Mouse (Mus musculus) thymus, postnatal 4 days (tissue): Measurements from ENCODE around the gene Ankrd9.

Experiments used
- DNase-seq: peaks from one replicate; pipeline ENCODE4 v3.0.0; 2021

The Ankrd9 gene

DNA sequence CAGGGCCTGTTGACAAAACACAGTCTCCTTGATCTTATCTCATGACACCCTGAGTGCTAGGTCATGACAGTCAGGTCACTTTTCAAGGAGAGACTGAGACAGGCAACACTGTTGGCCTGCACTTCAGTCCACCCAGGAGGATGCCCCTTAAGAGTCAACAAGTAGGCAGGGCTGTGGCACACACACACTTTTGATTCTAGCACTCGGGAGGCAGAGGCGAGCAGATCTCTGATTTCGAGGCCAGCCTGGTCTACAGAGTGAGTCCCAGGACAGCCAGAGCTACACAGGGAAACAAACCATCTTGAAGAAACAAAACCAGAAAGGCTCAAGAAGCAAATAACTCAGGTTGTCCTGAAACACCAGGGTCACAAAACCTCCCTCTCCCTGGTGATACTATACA is 10.6 kb upstream of the Ankrd9 start:
- DNase-seq: no peak

DNA sequence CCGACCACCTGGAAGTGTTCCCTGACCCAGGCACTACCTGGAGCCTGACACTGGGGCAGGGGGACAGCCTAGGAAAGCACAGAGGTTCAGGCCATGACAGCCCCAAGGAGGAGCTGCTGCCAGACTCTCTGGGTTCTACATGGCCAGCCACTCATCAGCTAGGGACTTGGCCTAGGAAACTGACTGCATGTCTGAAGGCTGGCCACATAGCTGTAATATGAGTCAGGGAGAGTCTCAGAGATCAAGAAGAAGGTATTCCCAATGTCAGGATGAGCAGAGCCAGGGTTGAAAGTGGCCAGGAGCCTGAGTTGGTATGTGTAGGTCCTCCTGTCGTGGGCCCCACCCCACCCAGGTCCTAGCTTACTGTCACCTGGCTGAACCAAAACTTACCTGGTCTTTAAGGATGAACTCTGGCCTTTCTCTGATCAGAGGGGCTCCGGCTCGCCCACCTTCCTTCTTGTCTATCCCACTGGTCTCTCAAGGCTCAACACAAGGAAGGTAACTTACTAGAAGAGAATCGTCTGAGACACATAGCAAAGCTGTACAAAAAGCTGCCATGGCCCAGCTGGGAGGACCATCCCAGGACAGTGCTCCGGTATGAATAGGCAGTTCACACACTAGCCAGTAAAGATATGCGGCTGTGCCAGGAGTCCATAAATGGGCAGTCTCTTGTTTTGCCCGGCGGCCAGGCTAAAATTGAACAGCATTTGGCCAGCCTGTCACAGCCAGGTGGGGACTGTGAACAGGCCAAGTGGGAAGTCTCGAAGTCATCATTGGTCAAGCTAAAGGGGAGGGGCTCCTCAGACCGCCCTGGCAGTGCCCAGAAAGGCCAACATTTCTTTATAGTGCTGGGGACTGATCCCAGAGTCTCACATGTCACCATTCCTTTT is 7.9 kb upstream of the Ankrd9 start:
- no peak for DNase-seq

DNA sequence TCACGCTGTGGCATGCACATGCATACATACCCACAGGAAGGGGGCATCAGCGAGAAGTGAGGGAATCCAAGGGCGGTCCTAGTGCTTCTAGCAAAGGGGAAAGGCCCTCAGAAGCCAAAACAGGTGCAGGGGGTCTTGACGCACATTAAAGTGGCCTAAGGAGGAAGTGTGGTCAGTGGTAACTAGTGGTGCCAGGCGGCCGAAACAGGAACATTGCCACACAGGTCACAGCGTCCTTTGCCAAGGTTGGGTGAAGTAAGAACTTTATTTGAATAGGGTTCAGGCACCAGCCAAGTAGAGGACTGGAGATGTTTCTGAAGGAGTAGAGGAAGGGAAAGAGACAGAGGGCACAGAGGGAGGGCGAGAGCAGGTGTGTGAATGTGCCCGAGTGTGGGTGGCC is 6.3 kb upstream of the Ankrd9 start:
- no peak for DNase-seq

DNA sequence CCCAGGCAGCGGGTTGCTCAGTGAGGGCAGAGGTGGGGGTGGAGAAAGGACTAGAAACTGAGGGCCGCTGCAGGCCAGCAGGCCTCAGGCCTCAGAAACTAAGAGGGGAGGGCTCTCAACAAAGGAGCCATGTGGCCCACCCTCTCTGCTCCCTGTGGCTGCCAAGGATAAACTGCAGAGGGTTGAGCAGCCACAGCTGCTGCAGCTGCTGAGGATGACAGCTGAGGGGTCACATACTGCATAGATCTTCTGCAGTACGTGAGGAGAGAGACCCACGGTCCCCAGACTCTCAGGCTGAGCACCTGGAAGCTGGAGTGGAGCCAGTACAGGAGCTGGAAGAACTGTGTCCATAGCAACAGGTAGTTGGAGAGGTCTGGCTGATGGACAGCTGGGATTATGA is 5.8 kb upstream of the Ankrd9 start:
- DNase-seq: no peak

DNA sequence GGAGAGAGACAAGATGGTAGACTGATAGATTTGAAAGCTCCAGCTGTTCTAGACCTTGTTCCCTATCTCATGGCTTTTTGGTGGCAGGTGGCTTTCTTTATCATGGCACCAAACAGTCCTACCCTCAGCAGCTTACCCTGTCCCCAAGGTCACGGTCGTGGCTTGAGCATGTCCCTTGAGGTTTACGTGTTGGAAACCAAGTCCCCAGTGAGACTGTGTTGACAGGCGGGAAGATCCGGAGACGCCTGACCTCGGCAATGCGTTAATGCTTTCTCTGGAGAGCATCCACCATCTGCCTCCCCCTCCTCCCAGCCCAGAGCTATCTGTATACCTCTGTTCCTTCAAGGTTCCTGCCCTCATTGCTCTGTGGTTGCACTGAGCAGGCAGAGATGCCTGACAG is 4.9 kb upstream of the Ankrd9 start:
- no peak for DNase-seq

DNA sequence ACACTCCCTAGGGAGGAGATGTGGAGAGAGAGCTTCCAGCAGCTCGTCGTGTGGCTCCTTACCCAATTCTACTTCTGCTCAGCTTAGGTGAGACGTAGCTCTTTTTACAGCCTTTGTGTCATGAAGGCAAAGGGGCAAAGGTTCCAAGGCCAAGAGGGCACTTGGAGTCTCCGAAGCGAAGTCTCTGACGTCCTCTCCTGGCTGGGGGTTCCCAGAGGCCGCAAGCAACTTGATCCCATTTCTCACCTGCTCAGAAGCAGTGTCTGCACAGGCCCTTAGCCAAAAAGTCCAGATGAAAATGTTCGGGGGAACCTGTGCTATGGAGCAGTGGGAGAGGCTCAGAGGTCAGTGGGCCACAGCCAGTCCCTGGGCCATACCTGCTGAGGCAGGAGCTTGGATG is 4.2 kb upstream of the Ankrd9 start:
- no peak for DNase-seq

DNA sequence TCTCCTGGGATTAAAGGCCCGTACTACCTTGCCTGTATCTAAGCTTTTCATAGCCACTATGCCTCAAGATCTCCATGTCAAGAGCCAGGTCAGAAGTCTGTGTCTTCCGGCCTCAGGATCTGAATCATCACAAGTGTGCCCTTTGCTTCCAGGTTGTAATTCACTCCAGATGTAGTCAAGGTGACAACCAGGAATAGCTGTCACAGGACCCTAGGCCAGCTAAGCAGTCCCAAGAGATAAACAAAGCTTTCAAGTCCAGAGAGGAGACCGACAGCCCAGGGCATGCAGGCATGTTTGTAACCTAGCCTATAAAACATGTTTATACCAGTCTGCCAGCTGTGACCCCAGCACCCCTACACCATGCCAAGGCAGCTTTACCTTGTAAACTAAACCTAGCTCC is 2.9 kb upstream of the Ankrd9 start:
- no peak for DNase-seq

DNA sequence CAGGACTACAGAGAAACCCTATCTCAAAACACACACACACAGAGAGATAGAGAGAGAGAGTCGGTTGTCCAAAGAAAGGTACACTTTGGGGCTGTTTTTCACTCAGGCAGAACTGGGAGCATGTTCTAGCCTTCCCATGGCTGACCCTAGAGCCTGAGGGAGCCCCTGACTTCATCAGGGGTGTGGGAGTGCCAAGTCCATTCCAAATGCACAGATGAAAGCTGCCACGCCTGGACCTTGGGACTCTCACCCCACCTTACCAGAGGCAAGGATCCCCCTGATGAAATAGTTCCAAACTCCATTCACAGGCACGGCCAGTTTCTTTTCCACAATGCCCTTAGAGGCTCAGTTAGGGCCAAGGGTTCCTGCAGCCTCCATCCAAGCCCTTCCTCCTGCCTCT is 968 bp upstream of the Ankrd9 start:
- no peak for DNase-seq

DNA sequence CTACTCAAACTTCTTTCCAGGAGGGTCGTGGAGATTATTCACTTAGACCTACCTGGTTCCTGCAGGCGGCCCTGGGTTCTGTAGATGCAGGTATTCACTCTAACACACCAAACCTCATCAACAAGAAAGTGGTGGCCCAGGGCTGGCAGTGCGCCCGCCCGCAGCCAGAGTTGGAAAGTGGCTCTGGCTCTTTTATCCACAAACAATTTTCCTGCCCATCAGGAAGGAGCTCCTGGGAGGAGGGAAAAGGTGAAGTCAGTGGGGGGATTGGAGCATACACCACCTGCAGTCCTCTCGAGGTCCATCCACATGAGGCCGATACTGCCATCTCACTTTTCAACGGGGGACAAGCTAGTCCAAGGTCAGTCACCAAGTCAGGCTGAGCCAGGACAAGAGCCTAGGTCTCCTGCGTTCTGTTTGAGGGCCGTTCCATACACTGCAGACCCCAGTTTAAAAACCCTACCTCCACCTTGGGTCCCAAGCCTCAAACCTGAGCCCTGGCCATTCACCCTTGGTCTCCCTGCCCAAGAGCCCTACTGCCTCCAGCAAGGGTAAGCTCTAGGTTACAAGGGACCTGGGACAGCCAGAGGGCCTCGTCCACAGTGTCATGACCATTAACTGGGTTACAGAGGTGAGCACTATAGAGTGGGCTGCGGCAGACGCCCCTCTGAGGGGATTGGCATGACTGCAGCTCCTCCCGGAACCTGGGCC is 789 bp downstream of the Ankrd9 start:
- DNase-seq: no peak

DNA sequence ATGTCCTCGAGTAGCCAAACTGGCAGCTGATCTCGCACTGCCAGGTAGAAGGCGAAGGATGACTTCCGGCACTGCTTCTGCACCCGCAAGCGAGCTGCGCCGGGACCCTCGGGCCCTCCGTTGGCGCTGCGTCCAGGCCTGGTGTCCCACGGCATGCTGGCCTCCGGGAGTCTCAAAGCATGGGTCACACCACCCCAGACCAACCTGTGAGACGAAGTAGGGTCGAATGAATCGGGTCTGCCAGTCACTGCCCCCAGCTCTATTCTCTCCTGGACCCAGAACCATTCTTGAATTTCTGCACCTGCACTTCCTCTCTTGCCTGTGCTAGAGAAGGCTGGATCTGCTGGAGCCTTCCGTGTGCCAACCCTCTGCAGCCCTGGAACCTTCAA is 1.5 kb downstream of the Ankrd9 start:
- no peak for DNase-seq

DNA sequence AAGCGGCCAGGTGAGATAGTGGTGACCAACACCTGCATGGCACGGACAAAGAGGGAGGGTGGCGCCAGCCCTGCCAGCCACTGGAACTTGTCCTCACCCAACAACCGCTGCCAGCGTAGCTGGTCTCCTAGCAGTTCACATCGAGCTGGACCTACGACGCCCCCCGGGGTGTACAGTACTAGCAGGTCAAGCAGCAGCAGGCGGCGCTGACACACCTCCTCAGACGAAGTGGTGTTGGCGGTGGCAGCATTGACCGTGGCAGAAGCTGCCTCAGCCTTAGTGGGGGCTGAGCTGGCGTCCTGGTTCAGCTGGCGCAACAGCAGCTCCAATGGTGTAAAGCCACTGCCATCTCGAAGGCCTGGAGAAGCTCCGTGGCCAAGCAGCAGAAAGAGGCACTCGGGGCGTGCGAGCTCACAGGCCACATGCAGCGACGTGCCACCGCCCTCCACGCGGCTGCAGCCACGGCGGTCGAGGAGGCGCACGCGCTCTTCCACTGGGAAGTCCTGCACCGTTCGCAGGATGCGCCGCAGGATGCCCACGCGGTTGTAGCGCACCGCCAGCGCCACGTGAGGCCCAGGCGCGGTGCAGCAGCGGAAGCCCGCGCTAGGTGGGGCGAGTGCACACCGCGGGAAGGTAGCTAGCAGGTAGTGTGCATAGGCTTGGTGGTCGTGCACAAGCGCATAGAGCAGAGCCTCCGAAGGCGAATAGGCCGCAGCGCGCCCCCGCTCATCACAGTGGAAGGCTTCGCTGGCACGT is 2.1 kb downstream of the Ankrd9 start:
- no peak for DNase-seq

DNA sequence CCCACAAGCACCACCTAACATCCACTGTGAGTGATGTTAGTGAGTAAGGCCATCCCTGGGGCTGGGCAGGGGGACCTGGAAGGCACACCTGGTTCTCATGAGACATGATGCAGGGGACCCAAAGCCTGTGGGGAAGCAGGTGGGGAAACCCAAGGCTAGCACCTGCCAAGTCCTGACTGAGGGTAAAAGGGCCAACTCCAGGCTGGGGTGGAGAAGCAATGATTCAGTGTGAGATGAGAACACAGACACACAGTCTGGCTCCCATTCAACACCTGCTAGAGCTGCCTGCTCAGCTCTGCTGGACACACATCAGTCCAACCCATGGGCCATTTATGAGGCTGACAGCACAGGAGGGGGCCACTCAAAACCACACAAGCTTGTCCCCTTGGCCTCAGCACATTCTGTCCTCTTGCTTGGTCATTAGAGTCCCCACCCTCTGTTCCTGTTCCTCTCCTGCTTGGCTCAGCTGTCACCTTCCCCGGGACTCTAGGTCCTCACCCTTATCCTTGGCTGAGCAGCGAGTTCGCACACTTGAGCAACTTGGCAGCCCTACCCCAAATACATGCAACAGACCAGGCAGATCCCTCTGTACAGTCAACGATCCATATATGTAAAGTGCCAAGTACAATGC is 2.9 kb downstream of the Ankrd9 start:
- DNase-seq: no peak

DNA sequence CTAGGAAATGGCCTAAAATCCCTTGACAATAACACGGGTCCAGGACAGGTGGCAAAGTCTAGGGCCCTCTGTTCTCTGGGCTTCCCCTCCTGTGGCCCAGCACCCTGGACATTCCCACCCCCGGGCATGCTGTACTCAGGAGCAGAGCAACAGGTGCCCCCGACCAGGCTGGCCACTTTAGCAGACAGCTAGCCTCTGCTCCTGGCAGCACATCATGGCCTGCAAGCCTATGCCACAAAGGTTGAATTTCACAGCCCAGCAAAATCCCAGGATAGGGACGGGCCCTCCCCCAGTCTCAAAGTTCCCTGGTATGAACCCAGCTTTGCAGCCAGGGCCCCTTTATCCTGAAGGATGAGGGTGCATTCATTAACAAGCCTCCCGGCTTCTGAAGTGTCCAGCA is 3.5 kb downstream of the Ankrd9 start:
- DNase-seq: no peak

DNA sequence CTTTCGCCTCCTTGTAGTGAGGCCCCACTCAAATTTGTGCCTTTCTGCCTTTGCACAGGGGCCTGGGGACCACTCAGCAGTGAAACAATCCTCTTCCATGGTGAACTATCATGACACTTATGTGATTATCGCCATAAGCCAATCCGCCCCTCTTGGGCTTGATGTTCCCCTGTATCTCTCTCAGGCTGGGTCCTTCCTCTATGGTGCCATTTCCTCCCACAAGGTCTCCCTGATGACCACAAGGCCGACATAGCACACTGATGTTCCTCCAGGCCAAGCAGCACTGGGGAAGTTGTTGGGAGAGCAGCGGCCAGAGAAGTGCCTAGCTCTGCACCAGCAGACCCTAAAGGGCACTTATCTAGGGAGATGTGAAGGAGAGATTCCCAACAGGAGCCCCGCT is 4.1 kb downstream of the Ankrd9 start:
- DNase-seq: no peak

DNA sequence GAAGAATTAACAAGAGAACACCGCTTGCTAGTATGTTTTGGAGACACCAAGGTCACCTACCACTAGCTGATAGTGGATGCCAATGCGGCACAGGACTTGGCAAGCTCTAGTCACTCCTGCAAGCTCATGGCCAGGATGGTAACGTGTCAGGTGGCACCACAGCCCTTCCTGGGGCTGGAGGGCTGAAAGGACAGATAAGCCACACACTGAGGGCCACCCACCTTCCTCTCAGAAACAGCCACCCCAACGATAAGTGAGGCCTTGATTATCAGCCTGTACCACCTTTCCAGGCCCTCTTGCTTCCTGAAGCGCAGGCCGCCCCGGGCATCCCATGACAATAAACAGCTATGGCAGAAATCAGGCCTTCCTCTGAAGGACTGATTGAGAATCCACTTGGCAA is 4.5 kb downstream of the Ankrd9 start:
- no peak for DNase-seq

DNA sequence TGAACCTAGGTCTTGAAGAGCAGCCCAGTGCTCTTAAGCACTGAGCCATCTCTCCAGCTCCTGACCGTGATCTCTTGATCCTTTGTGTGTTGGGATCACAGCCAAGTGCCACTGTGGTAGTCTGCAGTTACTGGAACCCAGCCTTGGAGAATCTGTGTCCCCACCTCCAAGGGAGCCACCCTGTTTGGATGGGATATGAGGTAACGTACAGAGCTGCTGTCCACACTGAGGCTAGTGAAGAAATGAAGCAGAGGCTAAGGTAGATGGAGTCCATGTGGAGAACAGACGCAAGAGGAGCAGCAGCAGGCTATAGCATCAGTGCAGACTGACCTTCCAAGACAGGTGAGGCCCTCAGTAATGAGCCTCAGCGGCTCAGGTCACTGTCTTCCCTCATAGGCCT is 5.0 kb downstream of the Ankrd9 start:
- DNase-seq: no peak

DNA sequence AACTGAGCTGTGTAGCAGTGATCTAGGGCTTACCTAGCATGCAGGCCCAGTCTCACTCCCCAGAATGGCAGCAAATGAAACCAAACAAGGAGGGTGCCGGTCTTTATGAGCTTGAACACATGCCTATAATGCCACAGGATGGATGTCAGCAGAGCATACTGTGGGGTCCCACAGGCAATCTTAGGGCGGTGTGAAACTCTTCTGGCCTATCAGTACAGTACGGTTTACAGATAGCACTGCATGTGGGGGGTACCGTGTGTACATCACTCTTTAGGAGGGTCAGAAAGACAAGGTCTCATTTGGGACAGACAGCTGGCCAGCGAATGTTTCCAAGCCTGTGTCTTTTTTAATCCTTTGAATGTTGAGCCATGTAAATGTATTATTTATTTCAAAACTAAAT is 6.9 kb downstream of the Ankrd9 start:
- DNase-seq: no peak

DNA sequence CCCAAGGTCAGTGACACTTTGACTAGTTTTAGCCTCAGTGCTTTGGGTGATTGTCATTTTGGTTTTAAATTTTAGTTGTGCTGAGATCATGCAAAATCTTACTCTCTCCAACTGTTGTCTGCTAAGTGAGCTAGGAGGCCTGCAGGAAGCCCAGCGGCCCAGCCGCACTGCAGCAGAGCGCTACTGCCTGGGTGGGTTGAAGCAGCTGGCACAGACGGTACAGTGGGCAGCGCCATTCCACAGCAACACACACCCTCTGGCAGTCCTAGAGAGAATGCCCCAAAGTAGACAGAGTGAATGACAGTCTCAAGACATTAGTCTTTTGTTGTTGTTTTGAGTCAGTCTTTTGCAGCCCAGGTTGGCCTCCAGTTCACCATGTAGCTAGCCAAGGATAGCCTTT is 8.4 kb downstream of the Ankrd9 start:
- DNase-seq: no peak

DNA sequence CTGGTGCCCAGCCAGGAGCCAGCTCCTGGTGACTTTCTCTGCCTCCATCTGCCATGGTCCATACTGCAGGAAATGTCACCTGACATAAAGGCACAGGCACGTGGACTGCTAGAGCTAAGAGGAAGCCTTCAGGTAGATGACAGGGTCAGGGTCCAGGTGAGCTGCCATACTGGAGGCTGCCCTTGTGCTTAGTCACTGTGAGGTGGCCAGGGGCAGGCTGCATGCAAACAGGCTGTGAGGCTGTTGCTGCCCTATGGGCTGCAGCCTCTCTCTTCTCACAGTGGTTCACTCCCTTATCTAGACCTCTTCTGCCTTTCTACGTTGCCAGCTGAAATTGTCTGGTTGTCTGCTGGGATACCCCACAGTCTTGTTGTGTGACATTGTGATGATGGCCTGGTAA is 11.7 kb downstream of the Ankrd9 start:
- DNase-seq: no peak

DNA sequence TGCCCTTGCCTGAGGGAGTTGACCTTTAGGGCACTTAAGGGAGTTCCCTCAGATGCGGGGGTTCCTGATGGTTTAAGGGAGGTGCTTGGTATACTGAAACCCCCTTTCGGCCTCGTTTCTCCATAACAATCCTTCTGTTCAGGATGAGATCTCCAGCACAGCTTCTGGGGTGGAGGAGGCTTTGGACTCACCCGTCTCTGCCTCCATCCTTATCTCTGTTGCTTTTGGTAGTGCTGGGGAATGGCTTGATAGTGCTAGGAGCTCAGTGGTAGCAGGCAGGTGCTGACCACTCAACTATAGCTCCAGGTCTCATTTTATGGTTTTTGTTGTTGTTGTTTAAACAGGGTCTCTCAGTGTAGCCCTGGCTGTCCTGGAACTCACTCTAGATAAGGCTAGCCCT is 12.8 kb downstream of the Ankrd9 start:
- no peak for DNase-seq

DNA sequence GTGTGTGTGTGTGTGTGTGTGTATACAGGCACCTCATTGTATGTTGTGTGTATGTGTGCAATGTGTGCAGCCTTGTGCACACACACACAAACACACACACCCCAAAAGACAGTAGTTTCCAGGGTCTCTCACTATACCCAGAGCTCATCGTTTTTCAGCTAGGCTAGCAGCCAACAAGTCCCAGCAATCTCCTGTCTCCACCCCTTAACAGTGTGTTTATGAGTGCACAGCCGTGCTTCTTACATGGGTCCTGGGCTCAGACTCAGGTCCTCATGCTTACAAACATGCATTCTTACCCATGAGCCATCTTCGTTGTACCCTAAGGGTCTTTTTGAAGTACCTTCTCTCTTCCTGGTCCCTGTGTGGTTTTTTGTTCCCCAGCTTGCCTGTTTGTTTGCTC is 13.3 kb downstream of the Ankrd9 start:
- no peak for DNase-seq

DNA sequence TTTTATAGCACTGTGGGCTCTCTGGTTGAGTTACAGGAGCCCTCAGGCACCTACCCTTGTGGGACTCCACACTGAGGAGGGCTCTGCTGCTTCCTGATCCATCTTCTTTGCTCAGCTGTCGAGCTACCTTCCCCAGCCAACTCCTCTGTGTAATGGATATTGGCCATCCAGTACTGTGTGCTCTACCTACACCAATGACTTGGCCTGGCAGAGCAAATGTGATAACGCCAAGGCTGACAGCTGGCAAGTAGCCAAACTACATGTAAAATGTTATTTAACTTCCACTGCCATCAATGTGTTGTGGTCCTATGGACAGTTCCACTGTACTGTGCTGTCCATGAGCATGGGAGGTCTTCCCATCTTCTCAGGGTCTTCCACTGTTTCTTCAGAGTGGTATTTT is 16.9 kb downstream of the Ankrd9 start:
- no peak for DNase-seq

DNA sequence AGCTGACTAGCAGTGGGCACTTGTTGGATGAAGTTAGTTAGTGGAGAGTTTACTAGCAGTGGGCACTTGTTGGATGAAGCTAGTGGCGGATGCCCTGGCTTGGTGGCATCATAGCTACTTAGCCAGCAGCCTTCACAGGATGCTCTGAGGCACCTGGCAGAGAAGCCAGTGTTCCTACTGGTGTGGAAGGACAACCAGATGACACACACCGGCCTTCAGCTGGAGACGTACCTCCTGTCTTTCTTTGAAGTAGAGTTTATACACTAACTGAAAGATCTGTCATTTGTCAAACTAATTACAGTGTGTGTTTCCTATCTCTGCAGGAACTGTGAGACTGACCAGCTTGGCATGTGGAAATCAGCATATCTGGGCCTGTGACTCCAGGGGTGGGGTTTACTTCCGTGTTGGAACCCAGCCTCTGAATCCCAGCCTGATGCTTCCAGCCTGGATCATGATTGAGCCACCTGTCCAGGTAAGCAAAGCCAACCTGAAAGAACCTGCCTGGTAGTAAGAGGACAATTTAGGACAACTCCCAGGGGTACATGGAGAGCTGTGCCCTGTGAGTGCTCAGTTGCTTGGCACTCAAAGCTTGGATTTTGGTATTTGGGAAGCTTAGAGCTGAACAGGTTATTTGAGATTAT is 24.4 kb downstream of the Ankrd9 start:
- no peak for DNase-seq
